Mouse (Mus musculus): ENCODE results near the gene Syt6.

The Syt6 gene

GRCm38 (mm10) chr3:103647164-103647867 is 72.3 kb downstream of the Syt6 start:
- DNase-seq (ENCODE audit: low spot score) = no peak

- DNase-seq (ENCODE audit: low spot score) = no peak
Observed at GRCm38 (mm10) chr3:103648486-103648885, 73.5 kb downstream of the Syt6 start.

- no peak for DNase-seq (ENCODE audit: low spot score)
Observed at GRCm38 (mm10) chr3:103649716-103650115, 74.7 kb downstream of the Syt6 start.

GRCm38 (mm10) chr3:103650406-103650805 is 75.4 kb downstream of the Syt6 start:
- no peak for DNase-seq (ENCODE audit: low spot score)

GRCm38 (mm10) chr3:103660012-103660411 is 85.0 kb downstream of the Syt6 start:
- no peak for DNase-seq (ENCODE audit: low spot score)

GRCm38 (mm10) chr3:103661714-103662113 is 86.7 kb downstream of the Syt6 start:
- no peak for DNase-seq (ENCODE audit: low spot score)

- no peak for DNase-seq (ENCODE audit: low spot score)
Observed at GRCm38 (mm10) chr3:103663385-103663784, 88.4 kb downstream of the Syt6 start.

- DNase-seq (ENCODE audit: low spot score) = no peak
Observed at GRCm38 (mm10) chr3:103672113-103672512, 97.1 kb downstream of the Syt6 start.

- no peak for DNase-seq (ENCODE audit: low spot score)
Observed at GRCm38 (mm10) chr3:103672716-103673115, 97.7 kb downstream of the Syt6 start.

- no peak for DNase-seq (ENCODE audit: low spot score)
Observed at GRCm38 (mm10) chr3:103678811-103679210, 103.8 kb downstream of the Syt6 start.

GRCm38 (mm10) chr3:103682473-103682872 is 107.4 kb downstream of the Syt6 start:
- DNase-seq (ENCODE audit: low spot score) = no peak

GRCm38 (mm10) chr3:103683234-103683965 is 108.4 kb downstream of the Syt6 start:
- DNase-seq (ENCODE audit: low spot score) = no peak

GRCm38 (mm10) chr3:103683966-103684319 is 108.9 kb downstream of the Syt6 start:
- no peak for DNase-seq (ENCODE audit: low spot score)

GRCm38 (mm10) chr3:103689043-103689442 is 114.0 kb downstream of the Syt6 start:
- DNase-seq (ENCODE audit: low spot score) = no peak

- DNase-seq (ENCODE audit: low spot score) = no peak
Observed at GRCm38 (mm10) chr3:103690506-103690905, 115.5 kb downstream of the Syt6 start.

Data from ovary, postnatal 10 days (tissue).